Mouse (Mus musculus) kidney, embryonic 14.5 days (tissue): ENCODE results near the gene Lmntd1. TPM values are rescaled to one million over a fixed set of nuclear protein-coding genes. Genes with fewer than 3 reads are reported as not detected.

ENCODE experiments used
- polyA plus RNA-seq: library from polyadenylated mRNA; unstranded; fragments of >200 nt; fragmentation: Nextera tagmentation; extraction: Ambion mirVana; gene quantifications from 2 replicates; pipeline ENCODE4 v1.2.1, GENCODE M21; 2014

Lmntd1 gene
- polyA plus RNA-seq, 1 experiment from 2014 or later, result 2.0 TPM

Other genes with a start within 250 kb of the Lmntd1 start
- gene Tuba3b, start 1.4 kb upstream of the Lmntd1 start, polyA plus RNA-seq, result not detected in 2 replicates
- gene Rassf8, start 132.4 kb upstream of the Lmntd1 start, polyA plus RNA-seq, result 11.5 TPM in 2 replicates